Mouse (Mus musculus) brain, embryonic 14.5 days (tissue): Measurements from ENCODE around the gene H2-Aa. TPM values are rescaled to one million over a fixed set of nuclear protein-coding genes. Genes with fewer than 3 reads are reported as not detected.

Source experiments
- DNase-seq: peaks from one replicate; pipeline ENCODE4 v3.0.0-alpha.2; 2011; ENCODE audit warnings: low read depth
- CTCF ChIP-seq: fragments of 200-500 bp; IDR thresholded peaks from 2 replicates; pipeline ENCODE4 v1.5.1; 2012; ENCODE audit warnings: inconsistent platforms, mild to moderate bottlenecking, moderate library complexity, borderline replicate concordance; ENCODE audit not compliant: insufficient read depth, insufficient read length; ENCODE audit errors: extremely low read depth
- POLR2A ChIP-seq: fragments of 200-500 bp; IDR thresholded peaks from 2 replicates; pipeline ENCODE4 v1.6.1; 2012; ENCODE audit warnings: mild to moderate bottlenecking, inconsistent platforms, borderline replicate concordance; ENCODE audit not compliant: poor library complexity, insufficient read depth, insufficient read length, severe bottlenecking; ENCODE audit errors: extremely low read depth
- polyA plus RNA-seq: library from polyadenylated mRNA; depleted of rRNA; stranded (reverse); fragments of >200 nt; gene quantifications from 2 replicates; pipeline ENCODE4 v1.2.3, GENCODE M21; 2012; rRNA removed

Gene H2-Aa
- polyA plus RNA-seq, 1 experiment = 0.51 TPM

- peak; percentile 66 for DNase-seq
- TF ChIP-seq CTCF (peak; percentile 75), POLR2A (no peak)
Observed at GRCm38 (mm10) chr17:34234926-34235325, 52.7 kb downstream of the H2-Aa start.

Other genes with a start within 250 kb of the H2-Aa start
- 11.5 and 11.8 TPM in 2 replicates for gene Col11a2, start 248.4 kb downstream of the H2-Aa start, polyA plus RNA-seq
- 0.07 and 0.20 TPM in 2 replicates for gene H2-Oa, start 195.5 kb downstream of the H2-Aa start, polyA plus RNA-seq
- 12.0 and 16.4 TPM in 2 replicates for gene H2-DMa, start 168.3 kb downstream of the H2-Aa start, polyA plus RNA-seq
- gene Brd2, start 165.2 kb downstream of the H2-Aa start, polyA plus RNA-seq = 186 and 256 TPM in 2 replicates
- gene H2-DMb2, start 144.5 kb downstream of the H2-Aa start, polyA plus RNA-seq = 0.18 and 0.40 TPM in 2 replicates
- gene H2-DMb1, start 134.8 kb downstream of the H2-Aa start, polyA plus RNA-seq = 0.82 and 1.1 TPM in 2 replicates
- 1.8 and 2.1 TPM in 2 replicates for gene Tap1, start 100.3 kb downstream of the H2-Aa start, polyA plus RNA-seq
- gene Psmb9, start 100.1 kb downstream of the H2-Aa start, polyA plus RNA-seq = 0.86 and 1.1 TPM in 2 replicates
- gene Psmb8, start 90.1 kb downstream of the H2-Aa start, polyA plus RNA-seq = 2.0 and 2.4 TPM in 2 replicates
- gene Tap2, start 84.3 kb downstream of the H2-Aa start, polyA plus RNA-seq = 0.93 and 1.1 TPM in 2 replicates
- 0.04 and 0.11 TPM in 2 replicates for gene H2-Ob, start 48.9 kb downstream of the H2-Aa start, polyA plus RNA-seq
- 1.4 and 1.7 TPM in 2 replicates for gene H2-Ab1, start 30.1 kb downstream of the H2-Aa start, polyA plus RNA-seq
- 0.93 and 1.6 TPM in 2 replicates for gene H2-Eb1, start 18.0 kb upstream of the H2-Aa start, polyA plus RNA-seq
- 0.09 and 0.18 TPM in 2 replicates for gene H2-Eb2, start 37.8 kb upstream of the H2-Aa start, polyA plus RNA-seq
- gene Btnl2, start 67.0 kb upstream of the H2-Aa start, polyA plus RNA-seq = 0.03 TPM in 2 replicates
- gene Btnl1, start 89.3 kb upstream of the H2-Aa start, polyA plus RNA-seq = not detected in 2 replicates
- gene BC051142, start 111.0 kb upstream of the H2-Aa start, polyA plus RNA-seq = 9.9 and 10.4 TPM in 2 replicates
- not detected in 2 replicates for gene Btnl4, start 189.5 kb upstream of the H2-Aa start, polyA plus RNA-seq
- not detected in 2 replicates for gene Btnl6, start 229.5 kb upstream of the H2-Aa start, polyA plus RNA-seq